Mouse (Mus musculus): Measurements from ENCODE around the gene Ahcyl1.

- TF ChIP-seq POLR2A (IDR thresholded peaks at IDR 0.05; ENCODE audit: borderline replicate concordance, insufficient read depth, low read length) (no peak), CTCF (IDR thresholded peaks at IDR 0.05; ENCODE audit: borderline replicate concordance, insufficient read depth, low read depth, low read length) (no peak)
Measured at GRCm38 (mm10) chr3:107690366-107690765, 6.0 kb downstream of the Ahcyl1 start.

All from cerebellum, adult 2 months (tissue).